8 mouse cellular contexts compared by ENCODE assay signal in genomic region chr7:134550221-134550809, GRCm38 (mm10).
DNase-seq lines count a peak whose midpoint lies in the region; ATAC-seq and TF ChIP-seq lines count a peak whose summit lies in the region.

No protein-coding gene starts in this region.

- H3K4me3 ChIP-seq in lung, embryonic 15.5 days = no peak overlapping the region
- H3K4me3 ChIP-seq in lung, adult 2 months (replicated peaks; ENCODE audit: extremely low read depth, low read depth, low read length) = no peak overlapping the region
- no peak overlapping the region for H3K4me3 ChIP-seq in kidney, embryonic 15.5 days (replicated peaks)

- 40% methylated on average over 7 of the region's 7 CpGs for WGBS in lung, embryonic 15.5 days
- 27% methylated on average over 7 of the region's 7 CpGs for WGBS in lung, adult 2 months
- 49% methylated on average over 7 of the region's 7 CpGs for WGBS in kidney, embryonic 15.5 days

- peak overlapping the region; percentile 56 for H3K27ac ChIP-seq in lung, embryonic 15.5 days
- peak overlapping the region; percentile 23; the same call in 1 of the 2 replicates for H3K27ac ChIP-seq in kidney, embryonic 15.5 days

- no peaks in the 10 kb centered on the region for H3K9me3 ChIP-seq in lung, embryonic 15.5 days
- H3K9me3 ChIP-seq in kidney, embryonic 15.5 days (replicated peaks) = no peaks in the 10 kb centered on the region

- ATAC-seq in lung, embryonic 15.5 days (ENCODE audit: borderline replicate concordance, extremely low read depth, low FRiP score, low TSS enrichment) = no peak
- 0 out of 2 replicates have a peak, but pooled peaks have one; percentile 69 for ATAC-seq in kidney, embryonic 15.5 days (replicated peaks; ENCODE audit: low FRiP score)

- TF ChIP-seq POLR2A in lung, adult 2 months (IDR thresholded peaks at IDR 0.05; ENCODE audit: borderline replicate concordance, extremely low read depth, low read depth, low read length) = no peak

- H3K4me2 ChIP-seq in lung, embryonic 15.5 days = no peak overlapping the region
- no peak overlapping the region for H3K4me2 ChIP-seq in kidney, embryonic 15.5 days

- H3K27me3 ChIP-seq in lung, embryonic 15.5 days = no peaks in the 10 kb centered on the region
- H3K27me3 ChIP-seq in kidney, embryonic 15.5 days = no peaks in the 10 kb centered on the region

- H3K9ac ChIP-seq in lung, embryonic 15.5 days = no peak overlapping the region
- no peak overlapping the region for H3K9ac ChIP-seq in kidney, embryonic 15.5 days

- H3K4me1 ChIP-seq in lung, embryonic 15.5 days = peaks cover 21% of the 10 kb centered on the region
- peaks cover 9% of the 10 kb centered on the region for H3K4me1 ChIP-seq in lung, adult 2 months (ENCODE audit: control insufficient read depth, insufficient read depth, low read length)
- peaks cover 9% of the 10 kb centered on the region; the same call in 1 of the 2 replicates for H3K4me1 ChIP-seq in kidney, embryonic 15.5 days

- TF ChIP-seq CTCF in lung, adult 2 months (IDR thresholded peaks at IDR 0.05; ENCODE audit: insufficient read depth, low read length) = no peak

- no peak for DNase-seq in lung, adult 2 months
- DNase-seq in gastrocnemius, postnatal 25 days = peak; percentile 27
- peak; percentile 19 for DNase-seq in lung, postnatal 36 days
- DNase-seq in natural killer cell, adult 2 months (ENCODE audit: low spot score in 2 of 2) = no peak
- DNase-seq in adrenal gland, adult 2 months = no peak
- no peak for DNase-seq in thymus, postnatal 0 days (ENCODE audit: low spot score)

- no peaks in the 10 kb centered on the region for H3K36me3 ChIP-seq in lung, embryonic 15.5 days
- no peaks in the 10 kb centered on the region for H3K36me3 ChIP-seq in kidney, embryonic 15.5 days

Comparison
In these comparisons a context has a peak if more than half of its experiments do, and no peak if none do; other contexts are left out.
1. DNase-seq: peak in gastrocnemius, postnatal 25 days (single experiment) and lung, postnatal 36 days (single experiment); none in lung, adult 2 months (single experiment), natural killer cell, adult 2 months (0 of 2), adrenal gland, adult 2 months (single experiment) and thymus, postnatal 0 days (single experiment).